Mouse (Mus musculus) ovary, adult 2 months (tissue): ENCODE results near the gene Lta. TPM values are rescaled to one million over a fixed set of nuclear protein-coding genes. Genes with fewer than 3 reads are reported as not detected.

Experiments
- polyA plus RNA-seq: library from polyadenylated mRNA; depleted of rRNA; stranded (reverse); fragments of >200 nt; gene quantifications from 2 replicates; pipeline ENCODE4 v1.2.3, GENCODE M21; 2012; rRNA removed

The Lta gene
- polyA plus RNA-seq: 0.16 and 0.36 TPM in 2 replicates

DNA sequence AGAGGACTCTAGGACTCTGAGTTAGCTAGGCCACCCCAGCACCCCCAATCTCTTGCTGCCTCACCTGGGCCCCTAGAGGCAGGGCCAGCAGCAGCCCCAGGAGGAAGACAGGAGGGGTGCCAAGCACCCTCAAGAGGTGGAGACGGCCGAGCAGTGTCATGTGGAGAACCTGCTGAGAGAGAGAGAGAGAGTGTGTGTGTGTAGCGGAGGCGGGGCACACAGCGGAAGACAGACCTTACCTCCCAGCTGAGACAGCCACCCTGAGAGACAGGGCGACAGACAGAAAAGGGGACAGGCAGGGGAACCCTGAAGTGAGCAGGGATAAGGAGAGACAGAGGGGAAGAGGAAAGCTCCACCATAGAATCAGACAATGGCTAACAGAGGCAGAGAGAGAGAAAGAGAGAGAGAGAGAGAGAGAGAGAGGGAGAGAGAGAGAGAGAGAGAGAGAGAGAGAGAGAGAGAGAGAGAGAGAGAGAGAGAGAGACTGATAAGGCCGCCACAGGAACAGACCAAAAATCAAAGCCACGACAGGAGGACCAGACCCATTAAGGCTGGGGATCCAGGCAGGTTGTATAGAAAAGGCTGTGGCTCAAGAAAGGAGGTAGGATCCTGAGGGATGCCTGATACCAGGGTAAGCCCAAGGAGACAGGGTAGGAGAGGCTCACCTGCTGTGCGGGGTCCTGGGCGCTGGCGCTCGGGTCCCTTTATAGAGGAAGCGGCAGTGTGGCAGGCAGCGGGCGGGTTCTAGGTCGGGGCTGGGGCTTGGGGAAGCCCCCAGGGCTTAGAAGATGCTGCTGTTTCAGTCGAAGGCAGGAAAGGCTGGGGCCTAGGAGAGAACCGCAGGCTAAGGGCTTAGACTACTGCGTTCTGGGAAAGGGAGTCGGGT lies at the start of gene Lta:
TSS of gene Lta (minus strand) at position 858 of the 886 bp plus-strand sequence.

DNA sequence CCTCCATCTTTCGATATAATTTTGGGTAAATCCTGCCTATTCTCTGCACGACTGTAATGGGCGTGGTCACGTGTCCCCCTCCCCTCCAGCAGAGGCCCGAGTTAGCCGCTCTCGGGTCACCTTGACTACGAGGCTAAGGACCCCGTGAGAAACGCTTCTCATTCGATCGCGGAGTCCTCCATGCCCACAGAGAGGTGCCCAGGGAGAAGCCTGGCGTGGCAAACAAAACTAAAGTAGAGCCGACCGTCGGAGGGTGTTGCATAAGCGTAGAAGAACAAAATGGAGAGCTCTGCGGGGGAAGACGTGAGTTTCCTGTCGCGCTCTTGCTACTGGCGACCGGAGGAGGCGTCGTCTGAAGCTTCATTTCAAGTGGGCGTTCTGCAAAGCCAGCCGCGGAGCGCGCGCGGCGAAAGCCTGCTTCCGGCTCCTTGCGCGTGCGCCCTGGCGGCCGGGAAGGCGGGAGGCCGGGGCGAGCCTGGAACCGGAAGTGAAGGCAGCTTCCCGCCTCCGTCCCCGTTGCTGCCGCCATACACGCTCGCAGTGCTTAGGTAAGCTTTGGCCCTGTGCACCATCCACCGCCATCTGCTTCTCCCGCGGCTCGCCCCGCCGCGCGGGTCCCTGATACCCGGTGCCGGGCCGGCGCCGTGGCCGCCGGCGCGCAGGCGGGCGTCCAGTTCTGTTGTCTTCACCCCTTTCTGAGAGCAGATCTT lies 36.3 kb upstream of the Lta start, which contains the start of gene Ddx39b:
TSS of gene Ddx39b (plus strand) at position 442 of the 710 bp plus-strand sequence.

DNA sequence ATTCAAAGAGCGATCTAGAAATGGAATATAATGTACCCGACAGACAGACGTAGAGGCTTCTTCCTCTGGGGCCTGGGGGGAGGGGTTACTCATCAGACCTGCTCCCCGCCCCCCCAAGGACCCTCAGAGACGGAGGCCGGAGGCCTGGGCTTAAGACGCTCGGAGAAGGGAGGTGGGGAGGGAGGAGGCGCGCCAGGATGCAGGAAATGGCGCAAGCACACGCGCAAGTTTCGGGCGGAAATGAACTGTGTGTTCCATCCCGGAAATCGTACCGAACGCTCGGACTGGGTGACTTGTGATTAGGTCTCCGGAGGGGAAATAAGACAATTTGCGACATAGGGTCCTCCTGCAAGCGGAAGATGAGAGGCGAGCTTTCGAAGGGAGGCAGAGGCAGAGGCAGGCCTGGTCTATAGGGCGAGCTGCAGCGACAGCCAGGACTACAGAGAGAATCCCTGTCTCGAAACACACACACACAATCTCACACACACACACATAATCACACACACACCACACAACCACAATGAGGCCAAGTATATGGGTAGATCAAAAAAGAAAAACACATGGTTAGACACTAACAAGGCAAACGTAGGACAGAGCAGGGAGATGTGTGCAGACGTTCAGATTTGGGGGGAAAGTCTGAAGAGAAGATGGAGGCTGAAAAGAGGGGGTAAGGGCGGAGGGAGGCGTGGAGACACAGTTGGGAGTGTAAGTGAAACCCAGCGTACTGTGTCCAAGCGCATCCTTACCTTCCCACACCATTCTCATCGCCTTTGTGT lies 30.7 kb upstream of the Lta start, which contains the start of gene Nfkbil1:
TSS of gene Nfkbil1 (minus strand) at position 179 of the 776 bp plus-strand sequence.

DNA sequence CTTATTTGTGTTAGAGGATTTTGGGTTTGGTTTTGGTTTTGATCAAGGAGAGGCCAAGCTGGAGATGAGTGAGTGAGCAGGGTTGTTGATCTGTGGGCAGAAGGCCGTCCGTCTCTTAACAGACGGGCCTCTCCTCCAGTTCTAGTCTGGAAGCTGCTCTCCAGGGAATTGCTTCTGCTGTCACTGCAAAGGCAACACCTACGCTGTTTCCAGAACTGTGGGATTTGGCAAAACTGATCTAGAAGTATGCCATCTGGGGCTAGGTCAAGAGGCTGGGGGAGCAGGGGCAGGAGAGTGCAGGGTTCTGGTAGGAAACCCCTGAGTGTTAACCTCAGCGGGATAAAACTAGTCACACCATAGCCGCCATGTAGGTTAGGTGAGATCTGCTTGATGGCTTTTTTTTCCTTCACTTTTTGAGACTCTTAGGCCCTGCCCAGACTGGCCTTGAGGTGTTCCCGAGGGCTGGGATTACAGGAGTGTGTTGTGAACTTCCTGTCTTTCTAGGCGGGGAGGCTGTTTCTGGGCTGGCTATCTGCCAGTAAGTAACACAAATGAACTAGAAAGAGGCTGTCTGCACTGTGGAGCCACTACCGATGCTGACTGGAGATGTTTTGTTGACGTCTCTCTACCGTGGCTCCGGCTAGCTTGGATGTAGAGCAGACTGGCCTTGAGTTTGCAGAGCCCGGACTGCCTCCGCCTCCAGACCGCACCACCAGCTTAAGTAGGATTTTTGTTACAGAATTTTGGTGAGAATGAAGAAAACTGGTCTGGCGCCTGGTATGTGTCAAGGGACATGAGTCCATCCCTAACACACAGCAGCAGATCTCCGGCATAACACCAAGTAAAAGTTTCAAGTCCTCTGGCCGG lies 28.2 kb upstream of the Lta start, which contains the start of gene Atp6v1g2:
TSS of gene Atp6v1g2 (plus strand) at position 547 of the 867 bp plus-strand sequence.

DNA sequence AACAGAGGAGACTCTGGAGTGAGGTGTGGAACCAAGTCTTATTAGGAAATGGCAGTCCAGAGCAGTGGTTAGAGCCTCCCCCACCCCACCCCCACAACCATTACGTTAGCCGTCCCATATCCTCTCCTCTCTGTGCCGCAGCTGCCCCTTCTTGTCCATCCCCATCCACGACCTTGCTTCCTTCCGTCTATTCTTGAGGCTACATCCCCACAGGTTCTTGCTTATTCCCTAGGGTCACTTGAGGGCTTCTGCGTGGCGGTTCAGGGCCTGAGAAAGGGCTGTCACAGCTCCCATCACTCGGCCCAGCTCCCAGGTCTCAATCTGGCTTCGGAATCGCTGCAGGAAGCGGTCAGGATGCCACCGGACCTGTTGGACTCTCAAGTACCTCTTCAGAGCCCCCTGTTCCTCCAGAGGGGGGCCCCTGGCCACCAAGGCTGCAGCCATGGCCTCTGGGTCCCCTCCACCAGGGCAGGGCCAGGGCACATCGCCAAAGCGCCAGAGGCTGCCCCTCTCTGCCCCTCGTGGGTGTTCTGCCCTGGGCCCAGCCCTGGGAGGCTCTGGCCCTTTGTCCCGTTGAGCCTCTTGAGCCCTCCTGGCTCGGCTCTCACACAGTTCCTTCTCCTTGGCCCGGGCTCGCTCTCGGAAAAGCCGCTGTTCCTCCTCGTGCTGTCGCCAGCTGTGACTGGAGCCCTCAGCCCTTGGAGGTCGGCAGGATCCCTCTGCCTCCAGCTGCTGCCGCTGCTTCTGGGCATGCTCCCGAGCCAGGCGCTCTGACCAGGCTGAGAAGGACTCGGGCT lies 15.2 kb upstream of the Lta start, which contains the start of gene Gm16181:
TSS of gene Gm16181 (plus strand) at position 679 of the 797 bp plus-strand sequence.

DNA sequence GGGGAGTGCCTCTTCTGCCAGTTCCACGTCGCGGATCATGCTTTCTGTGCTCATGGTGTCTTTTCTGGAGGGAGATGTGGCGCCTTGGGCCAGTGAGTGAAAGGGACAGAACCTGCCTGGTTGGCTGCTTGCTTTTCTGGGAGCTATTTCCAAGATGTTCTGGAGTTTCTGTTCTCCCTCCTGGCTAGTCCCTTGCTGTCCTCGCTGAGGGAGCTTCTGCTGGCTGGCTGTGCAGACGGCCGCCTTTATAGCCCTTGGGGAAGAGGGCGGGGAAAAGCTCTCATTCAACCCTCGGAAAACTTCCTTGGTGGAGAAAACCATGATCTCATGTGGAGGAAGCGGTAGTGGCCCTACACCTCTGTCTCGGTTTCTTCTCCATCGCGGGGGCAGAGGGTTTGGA lies 3.4 kb downstream of the Lta start, which contains the start of gene Tnf:
TSS of gene Tnf (minus strand) at position 221 of the 400 bp plus-strand sequence.

DNA sequence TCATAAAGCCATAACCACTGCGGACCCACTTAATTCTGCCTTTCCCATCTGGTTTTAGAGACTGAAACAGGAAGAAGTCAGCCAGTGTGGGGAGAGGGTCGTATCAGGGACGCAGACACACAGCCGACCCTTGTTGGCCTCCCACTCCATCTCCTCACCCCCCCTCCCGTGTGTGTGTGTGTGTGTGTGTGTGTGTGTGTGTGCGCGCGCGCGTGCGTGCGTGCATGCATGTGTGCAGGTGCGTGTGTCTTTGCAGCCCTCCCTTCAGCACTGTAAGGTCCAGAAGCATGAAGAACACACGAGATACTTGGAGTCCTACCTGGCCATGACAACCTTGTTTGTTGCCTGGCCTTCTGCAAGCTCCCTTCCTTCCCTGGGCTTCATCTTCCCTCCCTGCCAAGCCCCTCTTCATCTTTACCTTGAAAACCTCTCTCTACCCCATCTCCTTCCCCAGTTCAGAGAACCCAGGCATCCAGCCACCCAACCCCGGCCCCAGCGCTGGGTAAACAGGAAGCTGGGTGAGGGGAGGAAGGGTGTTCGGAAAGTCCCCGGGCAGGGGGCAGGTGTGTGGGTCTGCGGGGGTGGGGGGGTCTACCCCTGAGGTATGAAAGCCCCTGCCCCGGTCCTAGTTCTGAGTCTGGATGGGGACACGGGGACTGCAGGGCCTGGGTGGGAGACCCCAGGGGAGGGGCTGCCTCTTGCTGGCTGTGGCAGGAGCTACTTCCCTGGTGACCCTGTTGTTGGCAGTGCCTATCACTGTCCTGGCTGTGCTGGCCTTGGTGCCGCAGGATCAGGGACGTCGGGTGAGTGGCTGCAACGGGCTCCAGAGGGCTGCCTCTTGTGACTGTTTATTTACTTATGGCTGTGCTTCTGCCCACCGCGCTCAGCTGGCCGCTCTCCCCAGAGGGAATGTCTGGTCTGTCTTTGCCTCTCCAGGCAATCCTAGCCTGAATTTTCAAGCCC lies 11.0 kb downstream of the Lta start, which contains the start of gene Ltb:
TSS of gene Ltb (plus strand) at position 559 of the 963 bp plus-strand sequence.

DNA sequence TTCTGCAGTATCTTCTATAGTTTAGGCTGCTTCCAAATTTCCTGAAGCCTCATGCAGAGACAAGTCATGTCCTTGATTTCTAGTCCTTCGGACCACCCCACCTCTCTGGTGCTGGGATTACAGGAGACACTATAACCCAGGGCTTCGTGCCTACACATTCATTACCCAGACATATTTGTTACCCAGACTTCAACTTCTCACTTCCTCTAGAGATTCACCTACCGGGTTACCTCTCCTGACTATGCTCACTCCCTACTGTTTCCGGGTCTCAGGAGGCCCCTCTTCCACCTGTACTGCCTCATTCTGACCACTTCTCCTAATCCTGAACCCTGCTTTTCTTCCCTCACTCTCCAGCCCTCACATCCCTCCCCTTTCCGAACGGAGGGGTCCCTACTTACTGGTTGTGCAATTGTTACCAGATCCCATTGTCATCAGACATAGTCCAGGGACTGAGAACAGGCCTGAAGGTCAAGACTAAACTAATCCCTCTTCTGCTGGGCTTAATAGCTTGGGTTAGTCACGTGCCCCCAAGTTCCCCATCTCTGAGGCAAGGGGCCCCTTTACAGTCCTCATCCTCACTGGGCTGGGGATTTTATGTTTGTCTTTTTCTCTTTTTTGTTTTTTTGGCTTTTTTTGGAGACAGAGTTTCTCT lies 17.1 kb downstream of the Lta start, which contains the start of gene Lst1:
TSS of gene Lst1 (minus strand) at position 481 of the 652 bp plus-strand sequence.

DNA sequence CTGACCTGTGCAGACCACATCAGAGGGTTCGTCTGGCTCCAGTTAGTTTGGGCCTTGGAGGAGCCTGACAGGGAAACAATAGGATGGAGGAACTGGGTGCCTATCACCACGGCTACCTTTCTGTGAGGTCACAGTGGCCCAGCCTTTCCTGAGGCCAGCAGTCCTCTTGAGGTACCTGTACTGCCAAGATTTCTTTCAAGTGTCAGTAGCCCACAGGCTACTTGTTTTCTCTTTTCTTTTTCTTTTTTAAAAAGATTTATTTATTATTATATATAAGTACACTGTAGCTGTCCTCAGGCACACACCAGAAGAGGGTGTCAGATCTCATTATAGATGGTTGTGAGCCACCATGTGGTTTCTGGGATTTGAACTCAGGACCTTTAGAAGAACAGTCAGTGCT lies 29.2 kb downstream of the Lta start, which contains the start of gene Aif1:
TSS of gene Aif1 (minus strand) at position 101 of the 400 bp plus-strand sequence.

DNA sequence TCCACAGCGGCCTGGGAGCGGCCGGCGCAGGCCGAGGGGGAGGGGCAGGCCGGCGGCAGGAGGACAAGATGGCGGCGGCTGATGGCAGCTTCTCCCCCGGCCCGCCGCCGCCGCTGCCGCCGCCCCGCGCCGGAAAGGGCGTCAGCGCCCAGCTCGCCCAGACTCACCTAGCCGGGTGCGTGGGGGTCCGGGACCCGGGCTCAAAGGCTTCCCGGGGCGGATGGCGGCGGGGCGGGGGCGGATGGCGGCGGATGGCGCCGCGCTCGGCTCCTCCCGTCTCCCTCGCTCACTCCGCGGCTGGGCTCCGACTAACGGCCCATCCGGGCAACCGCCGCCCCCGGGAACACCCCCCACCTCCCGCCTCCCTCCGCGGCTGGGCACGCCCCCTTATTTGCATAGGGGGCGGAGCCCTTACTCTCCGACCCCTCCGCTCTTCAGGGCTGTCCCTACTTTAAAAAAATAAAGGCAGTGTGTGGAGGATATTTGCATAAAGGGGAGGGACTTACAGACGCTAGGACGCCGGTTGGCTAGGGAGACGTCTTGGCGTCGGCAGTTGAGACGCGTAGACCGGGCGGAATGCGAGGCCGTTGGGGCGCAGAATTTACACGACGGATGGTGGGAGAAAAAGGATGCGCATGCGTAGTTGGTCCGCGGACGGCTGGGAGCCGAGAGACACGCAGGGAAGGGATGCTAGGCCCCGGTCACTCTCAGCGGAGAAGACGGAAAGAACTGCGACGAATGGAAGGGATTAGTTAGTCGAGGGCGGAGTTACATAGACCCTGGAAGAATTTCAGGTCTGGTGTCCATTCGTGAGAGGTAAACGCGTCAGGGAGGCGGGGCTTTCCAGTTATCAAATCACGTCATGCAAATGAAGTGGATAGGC lies 40.3 kb downstream of the Lta start, which contains the start of gene Prrc2a:
TSS of gene Prrc2a (minus strand) at position 330 of the 883 bp plus-strand sequence.

Other genes with a start within 250 kb of the Lta start
- 132 and 153 TPM in 2 replicates for gene Hspa1b, start 246.1 kb downstream of the Lta start, polyA plus RNA-seq
- 1.1 TPM in 1 of 2 replicates, not detected in the other for gene Gm20481, start 235.4 kb downstream of the Lta start, polyA plus RNA-seq
- 71.2 and 74.4 TPM in 2 replicates for gene Hspa1a, start 233.2 kb downstream of the Lta start, polyA plus RNA-seq
- gene Hspa1l, start 232.6 kb downstream of the Lta start, polyA plus RNA-seq: 0.28 and 0.47 TPM in 2 replicates
- gene Lsm2, start 223.5 kb downstream of the Lta start, polyA plus RNA-seq: 107 and 128 TPM in 2 replicates
- 349 and 387 TPM in 2 replicates for gene Vars, start 204.4 kb downstream of the Lta start, polyA plus RNA-seq
- 1.6 and 1.7 TPM in 2 replicates for gene Vwa7, start 188.8 kb downstream of the Lta start, polyA plus RNA-seq
- 2.2 and 3.1 TPM in 2 replicates for gene Sapcd1, start 177.3 kb downstream of the Lta start, polyA plus RNA-seq
- 2.8 and 3.2 TPM in 2 replicates for gene Msh5, start 158.6 kb downstream of the Lta start, polyA plus RNA-seq
- gene Clic1, start 155.4 kb downstream of the Lta start, polyA plus RNA-seq: 134 and 150 TPM in 2 replicates
- 113 and 116 TPM in 2 replicates for gene Ddah2, start 146.3 kb downstream of the Lta start, polyA plus RNA-seq
- gene Ly6g6c, start 140.0 kb downstream of the Lta start, polyA plus RNA-seq: not detected in 2 replicates
- 0.25 and 0.36 TPM in 2 replicates for gene Mpig6b, start 139.2 kb downstream of the Lta start, polyA plus RNA-seq
- gene Ly6g6e, start 128.4 kb downstream of the Lta start, polyA plus RNA-seq: 13.7 and 17.0 TPM in 2 replicates
- 7.4 and 8.5 TPM in 2 replicates for gene Ly6g6d, start 127.3 kb downstream of the Lta start, polyA plus RNA-seq
- not detected in 2 replicates for gene Ly6g6f, start 119.7 kb downstream of the Lta start, polyA plus RNA-seq
- 223 and 260 TPM in 2 replicates for gene Abhd16a, start 116.1 kb downstream of the Lta start, polyA plus RNA-seq
- not detected in 2 replicates for gene Ly6g5c, start 97.1 kb downstream of the Lta start, polyA plus RNA-seq
- 1.5 and 2.3 TPM in 2 replicates for gene Ly6g5b, start 89.9 kb downstream of the Lta start, polyA plus RNA-seq
- gene Gpank1, start 83.9 kb downstream of the Lta start, polyA plus RNA-seq: 17.4 and 20.2 TPM in 2 replicates
- gene Csnk2b, start 83.3 kb downstream of the Lta start, polyA plus RNA-seq: 246 and 449 TPM in 2 replicates
- 7.9 and 13.4 TPM in 2 replicates for gene D17H6S53E, start 79.0 kb downstream of the Lta start, polyA plus RNA-seq
- gene Apom, start 73.3 kb downstream of the Lta start, polyA plus RNA-seq: 0.16 and 0.37 TPM in 2 replicates
- gene Bag6, start 70.2 kb downstream of the Lta start, polyA plus RNA-seq: 379 and 401 TPM in 2 replicates
- 592 and 637 TPM in 2 replicates for gene Prrc2a, start 40.5 kb downstream of the Lta start, polyA plus RNA-seq
- 1.4 and 1.9 TPM in 2 replicates for gene Aif1, start 29.3 kb downstream of the Lta start, polyA plus RNA-seq
- 15.6 and 19.9 TPM in 2 replicates for gene Lst1, start 16.9 kb downstream of the Lta start, polyA plus RNA-seq
- 4.6 and 6.7 TPM in 2 replicates for gene Ltb, start 10.9 kb downstream of the Lta start, polyA plus RNA-seq
- gene Tnf, start 3.3 kb downstream of the Lta start, polyA plus RNA-seq: 0.62 and 0.77 TPM in 2 replicates
- gene Gm16181, start 15.5 kb upstream of the Lta start, polyA plus RNA-seq: not detected in 2 replicates
- 6.9 and 13.4 TPM in 2 replicates for gene Atp6v1g2, start 28.3 kb upstream of the Lta start, polyA plus RNA-seq
- gene Nfkbil1, start 30.4 kb upstream of the Lta start, polyA plus RNA-seq: 42.9 and 64.2 TPM in 2 replicates
- 360 and 468 TPM in 2 replicates for gene Ddx39b, start 36.4 kb upstream of the Lta start, polyA plus RNA-seq
- 422 and 558 TPM in 2 replicates for gene H2-D1, start 57.4 kb upstream of the Lta start, polyA plus RNA-seq
- not detected in 2 replicates for gene H2-Q1, start 115.1 kb upstream of the Lta start, polyA plus RNA-seq
- gene H2-Q2, start 136.9 kb upstream of the Lta start, polyA plus RNA-seq: 1.3 and 2.0 TPM in 2 replicates
- gene H2-Q4, start 174.3 kb upstream of the Lta start, polyA plus RNA-seq: 77.6 and 85.0 TPM in 2 replicates
- gene H2-Q6, start 219.5 kb upstream of the Lta start, polyA plus RNA-seq: 20.9 and 39.7 TPM in 2 replicates
- 52.3 and 110 TPM in 2 replicates for gene H2-Q7, start 233.8 kb upstream of the Lta start, polyA plus RNA-seq